Mouse (Mus musculus): Measurements from ENCODE around the gene Frmd4b. TPM values are rescaled to one million over a fixed set of nuclear protein-coding genes. Genes with fewer than 3 reads are reported as not detected.

Frmd4b gene
- polyA plus RNA-seq, 1 experiment = 15.4 TPM

DNA sequence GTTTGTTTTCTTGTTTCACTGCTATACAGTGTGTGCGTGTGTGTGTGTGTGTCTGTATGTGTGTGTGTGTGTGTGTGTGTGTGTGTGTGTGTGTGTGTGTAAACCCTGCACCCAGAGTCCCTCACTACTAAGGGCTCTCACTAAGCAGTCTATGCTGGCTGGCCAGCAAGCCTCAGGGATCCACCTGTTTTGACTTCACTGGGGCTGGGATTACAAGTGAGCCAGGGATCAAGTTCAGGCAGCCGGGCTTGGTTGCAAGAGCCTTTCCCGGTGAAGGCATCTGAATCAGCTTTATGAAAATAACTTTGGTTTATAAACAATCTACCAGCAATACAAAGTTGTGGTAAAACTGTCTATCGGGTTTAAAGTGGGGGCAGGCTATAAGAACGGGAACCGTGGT, 206.0 kb downstream of the Frmd4b start:
- Histone ChIP-seq H3K27ac (ENCODE audit: control insufficient read depth, insufficient read depth, low read depth, low read length, poor library complexity) (no peak overlapping the region), H3K4me3 (replicated peaks; ENCODE audit: control insufficient read depth, low read depth, low read length) (no peak overlapping the region), H3K4me1 (ENCODE audit: control insufficient read depth, insufficient read depth, low read length) (no peaks in the 10 kb centered on the region)
- 89% methylated on average over 6 of the region's 6 CpGs for WGBS
- TF ChIP-seq CTCF (IDR thresholded peaks at IDR 0.05; ENCODE audit: control insufficient read depth, insufficient read depth, low read length) (no peak), POLR2A (IDR thresholded peaks at IDR 0.05; ENCODE audit: borderline replicate concordance, control insufficient read depth, low read depth, low read length) (no peak)

DNA sequence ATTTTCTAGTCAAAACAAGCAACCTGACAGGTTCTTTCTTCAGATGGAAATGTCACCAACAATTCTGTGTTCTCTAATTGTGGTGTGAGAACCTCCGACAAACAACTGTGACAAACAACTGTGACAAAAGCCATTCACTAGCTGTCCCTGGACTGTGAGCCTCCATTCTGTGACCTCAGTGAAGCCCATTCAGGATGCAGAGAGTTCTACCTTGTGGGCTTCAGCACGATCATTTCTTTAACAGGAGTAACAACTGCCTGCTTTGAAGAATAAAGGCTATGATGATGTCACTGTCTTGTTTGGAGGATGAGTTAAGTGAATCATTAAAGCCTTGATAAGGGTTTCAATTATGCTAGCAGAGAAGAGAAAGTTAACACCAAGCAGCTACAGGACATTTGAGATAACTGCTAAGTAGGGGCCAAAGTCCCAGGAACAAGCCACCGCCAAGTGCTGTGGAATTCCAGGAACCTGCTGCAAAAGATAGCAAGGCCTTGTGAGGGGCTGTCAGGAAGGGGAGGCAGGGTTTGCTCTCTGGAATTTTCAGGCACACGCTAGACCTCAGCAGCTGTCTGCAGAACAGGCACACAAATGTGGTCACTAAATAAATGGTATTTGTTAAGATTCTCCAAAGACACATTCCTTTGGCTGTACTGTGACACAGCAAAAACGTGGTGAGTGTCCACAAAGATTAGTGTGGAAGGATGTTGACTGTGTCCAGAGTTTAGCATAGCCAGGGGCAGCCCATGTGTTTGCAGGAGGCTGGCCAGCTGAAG, 207.7 kb downstream of the Frmd4b start:
- TF ChIP-seq CTCF (IDR thresholded peaks at IDR 0.05; ENCODE audit: control insufficient read depth, insufficient read depth, low read length) (no peak), POLR2A (IDR thresholded peaks at IDR 0.05; ENCODE audit: borderline replicate concordance, control insufficient read depth, low read depth, low read length) (no peak)
- Histone ChIP-seq H3K4me1 (ENCODE audit: control insufficient read depth, insufficient read depth, low read length) (no peaks in the 10 kb centered on the region), H3K4me3 (replicated peaks; ENCODE audit: control insufficient read depth, low read depth, low read length) (no peak overlapping the region), H3K27ac (ENCODE audit: control insufficient read depth, insufficient read depth, low read depth, low read length, poor library complexity) (no peak overlapping the region)
- WGBS = 63% methylated on average over 5 of the region's 5 CpGs

- WGBS = 78% methylated on average over 3 of the region's 3 CpGs
- Histone ChIP-seq H3K27ac (ENCODE audit: control insufficient read depth, insufficient read depth, low read depth, low read length, poor library complexity) (no peak overlapping the region), H3K4me3 (replicated peaks; ENCODE audit: control insufficient read depth, low read depth, low read length) (no peak overlapping the region), H3K4me1 (ENCODE audit: control insufficient read depth, insufficient read depth, low read length) (no peaks in the 10 kb centered on the region)
- no peak for TF ChIP-seq POLR2A (IDR thresholded peaks at IDR 0.05; ENCODE audit: borderline replicate concordance, control insufficient read depth, low read depth, low read length)
- no peak for TF ChIP-seq CTCF (IDR thresholded peaks at IDR 0.05; ENCODE audit: control insufficient read depth, insufficient read depth, low read length)
Observed at GRCm38 (mm10) chr6:97407914-97408313, 209.4 kb downstream of the Frmd4b start.

DNA sequence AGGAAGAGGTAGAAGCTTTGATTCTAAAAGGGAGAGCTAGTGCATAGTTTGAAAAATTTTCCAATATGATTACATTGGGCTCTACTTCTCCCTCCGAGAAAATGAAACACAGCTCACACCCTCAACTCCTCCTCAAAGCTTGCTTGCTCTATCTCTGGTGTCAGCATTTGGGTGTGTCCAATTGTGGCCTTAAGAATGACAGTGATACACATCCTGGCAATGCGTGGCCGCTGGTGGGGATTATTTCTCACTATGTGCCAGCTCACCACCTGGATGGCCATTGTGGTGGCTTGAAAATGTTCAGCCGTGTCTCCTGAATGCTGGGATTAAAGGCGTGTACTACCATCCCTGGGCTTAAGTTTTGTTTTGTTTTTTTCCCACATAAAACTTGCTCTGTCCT, 209.9 kb downstream of the Frmd4b start:
- Histone ChIP-seq H3K4me3 (replicated peaks; ENCODE audit: control insufficient read depth, low read depth, low read length) (no peak overlapping the region), H3K4me1 (ENCODE audit: control insufficient read depth, insufficient read depth, low read length) (no peaks in the 10 kb centered on the region), H3K27ac (ENCODE audit: control insufficient read depth, insufficient read depth, low read depth, low read length, poor library complexity) (no peak overlapping the region)
- 60% methylated on average over 5 of the region's 5 CpGs for WGBS
- TF ChIP-seq CTCF (IDR thresholded peaks at IDR 0.05; ENCODE audit: control insufficient read depth, insufficient read depth, low read length) (no peak), POLR2A (IDR thresholded peaks at IDR 0.05; ENCODE audit: borderline replicate concordance, control insufficient read depth, low read depth, low read length) (no peak)

- Histone ChIP-seq H3K27ac (ENCODE audit: control insufficient read depth, insufficient read depth, low read depth, low read length, poor library complexity) (no peak overlapping the region), H3K4me3 (replicated peaks; ENCODE audit: control insufficient read depth, low read depth, low read length) (no peak overlapping the region), H3K4me1 (ENCODE audit: control insufficient read depth, insufficient read depth, low read length) (no peaks in the 10 kb centered on the region)
- TF ChIP-seq CTCF (IDR thresholded peaks at IDR 0.05; ENCODE audit: control insufficient read depth, insufficient read depth, low read length) (no peak), POLR2A (IDR thresholded peaks at IDR 0.05; ENCODE audit: borderline replicate concordance, control insufficient read depth, low read depth, low read length) (no peak)
- 64% methylated on average over 7 of the region's 7 CpGs for WGBS
Observed at GRCm38 (mm10) chr6:97405311-97405710, 212.0 kb downstream of the Frmd4b start.

DNA sequence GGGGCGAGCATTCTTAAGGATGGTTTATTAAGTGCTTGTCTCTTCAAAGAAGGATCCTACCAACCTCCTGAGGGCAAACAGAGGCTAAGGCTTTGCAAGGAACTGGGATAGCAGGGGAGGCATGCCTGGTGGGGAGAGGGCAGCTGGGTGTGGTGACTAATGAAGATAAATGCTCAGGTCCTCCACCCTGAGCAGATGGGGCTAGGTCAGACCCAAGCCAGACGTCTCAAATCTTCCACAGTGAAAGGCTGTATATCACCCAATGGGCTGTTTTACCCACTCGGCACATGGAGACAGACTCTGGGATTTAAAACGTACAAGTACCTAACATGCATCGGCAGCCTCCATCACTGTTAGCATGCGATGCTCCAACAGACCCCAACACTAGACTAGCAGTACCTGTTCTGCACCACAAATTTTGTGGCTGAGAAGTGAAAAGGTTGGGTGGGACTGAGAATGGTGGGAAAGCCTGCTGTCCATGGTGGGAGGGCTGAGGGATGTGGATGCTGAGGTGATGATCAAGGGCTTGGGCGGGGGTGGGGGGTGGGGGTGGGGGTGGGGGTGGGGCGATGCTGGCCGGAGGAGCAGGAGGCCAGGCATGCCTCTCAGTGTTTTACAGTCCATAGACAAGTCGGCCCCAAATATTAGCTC, 214.4 kb downstream of the Frmd4b start:
- 79% methylated on average over 7 of the region's 10 CpGs for WGBS
- H3K4me3 ChIP-seq (replicated peaks; ENCODE audit: control insufficient read depth, low read depth, low read length) = no peak overlapping the region
- H3K27ac ChIP-seq (ENCODE audit: control insufficient read depth, insufficient read depth, low read depth, low read length, poor library complexity) = no peak overlapping the region
- no peaks in the 10 kb centered on the region for H3K4me1 ChIP-seq (ENCODE audit: control insufficient read depth, insufficient read depth, low read length)
- no peak for TF ChIP-seq POLR2A (IDR thresholded peaks at IDR 0.05; ENCODE audit: borderline replicate concordance, control insufficient read depth, low read depth, low read length)
- TF ChIP-seq CTCF (IDR thresholded peaks at IDR 0.05; ENCODE audit: control insufficient read depth, insufficient read depth, low read length) = no peak

DNA sequence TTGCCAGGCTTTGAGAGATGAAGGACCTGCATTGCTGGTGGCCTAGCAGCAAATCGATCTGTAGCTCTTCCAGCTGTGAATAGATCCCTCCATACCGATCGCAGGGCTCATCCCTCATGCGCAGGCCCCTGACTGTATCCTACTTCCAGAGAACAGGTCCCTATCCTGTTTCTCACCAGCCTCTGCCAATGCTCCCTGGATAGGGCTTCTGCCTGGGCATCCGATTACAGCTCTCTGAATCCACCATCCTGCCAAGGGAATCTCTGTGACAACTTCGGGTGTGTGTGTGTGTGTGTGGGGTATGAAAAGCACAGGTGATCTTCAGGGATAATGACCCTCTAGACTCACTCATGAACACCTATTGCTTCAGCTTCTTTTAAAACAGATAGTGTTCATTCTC, 216.9 kb downstream of the Frmd4b start:
- Histone ChIP-seq H3K4me3 (replicated peaks; ENCODE audit: control insufficient read depth, low read depth, low read length) (no peak overlapping the region), H3K4me1 (ENCODE audit: control insufficient read depth, insufficient read depth, low read length) (no peaks in the 10 kb centered on the region), H3K27ac (ENCODE audit: control insufficient read depth, insufficient read depth, low read depth, low read length, poor library complexity) (no peak overlapping the region)
- TF ChIP-seq POLR2A (IDR thresholded peaks at IDR 0.05; ENCODE audit: borderline replicate concordance, control insufficient read depth, low read depth, low read length) (no peak), CTCF (IDR thresholded peaks at IDR 0.05; ENCODE audit: control insufficient read depth, insufficient read depth, low read length) (no peak)
- 91% methylated on average over 6 of the region's 6 CpGs for WGBS

GRCm38 (mm10) chr6:97397935-97398334, 219.4 kb downstream of the Frmd4b start:
- Histone ChIP-seq H3K27ac (ENCODE audit: control insufficient read depth, insufficient read depth, low read depth, low read length, poor library complexity) (no peak overlapping the region), H3K4me3 (replicated peaks; ENCODE audit: control insufficient read depth, low read depth, low read length) (no peak overlapping the region), H3K4me1 (ENCODE audit: control insufficient read depth, insufficient read depth, low read length) (no peaks in the 10 kb centered on the region)
- no peak for TF ChIP-seq POLR2A (IDR thresholded peaks at IDR 0.05; ENCODE audit: borderline replicate concordance, control insufficient read depth, low read depth, low read length)
- TF ChIP-seq CTCF (IDR thresholded peaks at IDR 0.05; ENCODE audit: control insufficient read depth, insufficient read depth, low read length) = no peak
- 78% methylated on average over 4 of the region's 4 CpGs for WGBS

Measured in bone marrow, adult 2 months (tissue).